Mouse (Mus musculus): ENCODE data around the gene Usp38. TPM values are rescaled to one million over a fixed set of nuclear protein-coding genes. Genes with fewer than 3 reads are reported as not detected.

Usp38 gene
- polyA plus RNA-seq, 1 experiment from 2014 or later, result 16.6 TPM

Other genes with a start within 250 kb of the Usp38 start
- gene Gab1, start 134.4 kb downstream of the Usp38 start, polyA plus RNA-seq (2015; fragmentation: Nextera tagmentation; extraction: Ambion mirVana), result 20.2 and 22.2 TPM in 2 replicates